Mouse (Mus musculus) cortical plate, adult 2 months (tissue): Measurements from ENCODE around the gene Angptl7. TPM values are rescaled to one million over a fixed set of nuclear protein-coding genes. Genes with fewer than 3 reads are reported as not detected.
A peak's percentile ranks its signal among the peaks of the same experiment; 100 is the strongest.

Source experiments
- H3K27ac ChIP-seq: fragments of 200-500 bp; 2 replicates; pipeline ENCODE4 v1.5.1; 2012; ENCODE audit warnings: low read length, control low read depth, inconsistent platforms; ENCODE audit not compliant: insufficient read depth
- H3K4me1 ChIP-seq: fragments of 200-500 bp; 2 replicates; pipeline ENCODE4 v1.6.1; 2011; ENCODE audit warnings: low read length; ENCODE audit not compliant: control insufficient read depth, insufficient read depth
- H3K4me3 ChIP-seq: fragments of 200-500 bp; 2 replicates; pipeline ENCODE4 v1.5.1; 2011; ENCODE audit warnings: mild to moderate bottlenecking, low read length, control low read depth; ENCODE audit not compliant: insufficient read depth
- CTCF ChIP-seq: fragments of 200-500 bp; IDR thresholded peaks from 2 replicates; pipeline ENCODE4 v1.5.1; 2011; ENCODE audit warnings: mild to moderate bottlenecking, control low read depth, low read length; ENCODE audit not compliant: insufficient read depth; ENCODE audit errors: extremely low read depth
- POLR2A ChIP-seq: fragments of 200-500 bp; IDR thresholded peaks from 2 replicates; pipeline ENCODE4 v1.6.1; 2011; ENCODE audit warnings: mild to moderate bottlenecking, low read length, control low read depth; ENCODE audit not compliant: insufficient read depth; ENCODE audit errors: extremely low read depth
- polyA plus RNA-seq: library from polyadenylated mRNA; depleted of rRNA; stranded (reverse); fragments of >200 nt; gene quantifications from 2 replicates; pipeline ENCODE4 v1.2.3, GENCODE M21; 2012

Angptl7 gene
- polyA plus RNA-seq, 1 experiment = 0.23 TPM

- Histone ChIP-seq H3K27ac (peak overlapping the region; percentile 42), H3K4me3 (no peak overlapping the region), H3K4me1 (peaks cover 9% of the 10 kb centered on the region)
- TF ChIP-seq POLR2A (no peak), CTCF (no peak)
Observed at GRCm38 (mm10) chr4:148518235-148518795, 18.1 kb upstream of the Angptl7 start.

- no peak for TF ChIP-seq CTCF
- no peak for TF ChIP-seq POLR2A
- H3K4me1 ChIP-seq = peaks cover 11% of the 10 kb centered on the region
- H3K4me3 ChIP-seq = no peak overlapping the region
- H3K27ac ChIP-seq = peak overlapping the region; percentile 24; the same call in 1 of the 2 replicates
Observed at GRCm38 (mm10) chr4:148517809-148518208, 17.5 kb upstream of the Angptl7 start.

- peaks cover 14% of the 10 kb centered on the region for H3K4me1 ChIP-seq
- H3K4me3 ChIP-seq = no peak overlapping the region
- no peak overlapping the region for H3K27ac ChIP-seq
- 0 out of 2 replicates have a peak, but pooled peaks have one; percentile 15 for TF ChIP-seq CTCF
- no peak for TF ChIP-seq POLR2A
Observed at GRCm38 (mm10) chr4:148515313-148515712, 15.1 kb upstream of the Angptl7 start.

- H3K27ac ChIP-seq = 0 out of 2 replicates have a peak overlapping the region, but pooled peaks have one; percentile 13
- TF ChIP-seq CTCF (no peak), POLR2A (no peak)
- H3K4me3 ChIP-seq = no peak overlapping the region
- peaks cover 14% of the 10 kb centered on the region for H3K4me1 ChIP-seq
Observed at GRCm38 (mm10) chr4:148513021-148513559, 12.8 kb upstream of the Angptl7 start.

GRCm38 (mm10) chr4:148511334-148511733 is 11.1 kb upstream of the Angptl7 start:
- peaks cover 15% of the 10 kb centered on the region for H3K4me1 ChIP-seq
- no peak overlapping the region for H3K4me3 ChIP-seq
- no peak for TF ChIP-seq POLR2A
- no peak for TF ChIP-seq CTCF
- H3K27ac ChIP-seq = no peak overlapping the region

- peaks cover 15% of the 10 kb centered on the region for H3K4me1 ChIP-seq
- TF ChIP-seq CTCF (no peak), POLR2A (no peak)
- no peak overlapping the region for H3K27ac ChIP-seq
- H3K4me3 ChIP-seq = no peak overlapping the region
Observed at GRCm38 (mm10) chr4:148510691-148511090, 10.4 kb upstream of the Angptl7 start.

GRCm38 (mm10) chr4:148509450-148510084 is 9.3 kb upstream of the Angptl7 start:
- no peak overlapping the region for H3K4me3 ChIP-seq
- peaks cover 17% of the 10 kb centered on the region for H3K4me1 ChIP-seq
- H3K27ac ChIP-seq = peak overlapping the region; percentile 1; the same call in 1 of the 2 replicates
- TF ChIP-seq CTCF (no peak), POLR2A (no peak)

GRCm38 (mm10) chr4:148508084-148508849 is 8.0 kb upstream of the Angptl7 start:
- H3K27ac ChIP-seq = 0 out of 2 replicates have a peak overlapping the region, but pooled peaks have one; percentile 2
- H3K4me3 ChIP-seq = no peak overlapping the region
- H3K4me1 ChIP-seq = peaks cover 22% of the 10 kb centered on the region
- TF ChIP-seq CTCF = no peak
- TF ChIP-seq POLR2A = no peak

GRCm38 (mm10) chr4:148507585-148507984 is 7.3 kb upstream of the Angptl7 start:
- TF ChIP-seq POLR2A (no peak), CTCF (no peak)
- 0 out of 2 replicates have a peak overlapping the region, but pooled peaks have one; percentile 2 for H3K27ac ChIP-seq
- no peak overlapping the region for H3K4me3 ChIP-seq
- peaks cover 18% of the 10 kb centered on the region for H3K4me1 ChIP-seq
